Comparison of ENCODE assay signal across 9 mouse cellular contexts in the genomic region with DNA sequence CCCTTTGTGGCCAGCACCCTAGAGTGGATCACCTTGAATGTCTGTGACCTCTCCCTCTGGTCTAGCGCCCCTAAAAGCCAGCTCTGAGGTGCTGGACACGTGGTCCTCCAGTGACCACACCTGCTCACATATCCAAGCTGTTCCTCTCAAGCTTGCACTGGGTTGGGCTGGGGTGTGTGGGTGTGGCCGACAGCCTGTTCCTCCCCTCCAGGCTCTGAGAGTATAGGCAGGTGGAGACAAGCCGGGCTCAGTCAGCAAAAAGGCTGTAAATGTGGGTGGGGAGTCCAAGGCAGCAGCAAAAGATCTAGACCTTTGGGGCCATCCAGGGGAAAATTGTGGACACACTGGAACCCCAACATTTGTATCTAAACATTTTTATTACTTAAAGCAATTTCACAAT. TPM values are rescaled to one million over a fixed set of nuclear protein-coding genes. Genes with fewer than 3 reads are reported as not detected.
DNase-seq lines count a peak whose midpoint lies in the region; ATAC-seq and TF ChIP-seq lines count a peak whose summit lies in the region.
"Had no signal": no experiment of that assay in that cellular context is flagged by ENCODE, and none has a peak within 500 bp of the region (broad histone marks: within the 10 kb centered on the region; RNA-seq: fewer than 3 reads in every experiment).

No protein-coding gene starts in this region.

- 0 out of 2 replicates have a peak, but pooled peaks have one; percentile 14 for TF ChIP-seq CTCF in liver, embryonic 14.5 days (IDR thresholded peaks at IDR 0.05; ENCODE audit: low read depth)

- ATAC-seq in liver, embryonic 14.5 days (ENCODE audit: insufficient read depth), result peak; percentile 82

- no peaks in the 10 kb centered on the region for H3K36me3 ChIP-seq in embryonic facial prominence, embryonic 10.5 days (replicated peaks)
- H3K36me3 ChIP-seq in liver, embryonic 14.5 days (replicated peaks; ENCODE audit: control insufficient read depth, insufficient read depth, low read depth), result no peaks in the 10 kb centered on the region
- H3K36me3 ChIP-seq: hindbrain, embryonic 12.5 days had no signal

- H3K27me3 ChIP-seq in embryonic facial prominence, embryonic 10.5 days (replicated peaks; ENCODE audit: low read depth, poor library complexity, severe bottlenecking), result peaks cover 32% of the 10 kb centered on the region
- H3K27me3 ChIP-seq in liver, embryonic 14.5 days (ENCODE audit: control insufficient read depth, insufficient read depth, low read length), result no peaks in the 10 kb centered on the region

- 40% methylated on average over 4 of the region's 4 CpGs for WGBS in embryonic facial prominence, embryonic 10.5 days
- 17% methylated on average over 4 of the region's 4 CpGs for WGBS in liver, embryonic 14.5 days (ENCODE audit: insufficient replicate concordance)

- peak overlapping the region; percentile 80 for H3K9ac ChIP-seq in liver, embryonic 14.5 days (replicated peaks)
- H3K9ac ChIP-seq: hindbrain, embryonic 12.5 days had no signal

- no peak overlapping the region for H3K4me3 ChIP-seq in embryonic facial prominence, embryonic 10.5 days
- peak overlapping the region in 1 of 2 experiments; percentile 45; a peak in 2 of 4 replicates for H3K4me3 ChIP-seq in liver, embryonic 14.5 days (ENCODE audit: insufficient read depth in 1 of 2, low read depth in 2 of 2, low read length in 2 of 2)
- H3K4me3 ChIP-seq: hindbrain, embryonic 12.5 days had no signal

- H3K9me3 ChIP-seq in embryonic facial prominence, embryonic 10.5 days, result no peaks in the 10 kb centered on the region
- H3K9me3 ChIP-seq in liver, embryonic 14.5 days (ENCODE audit: control insufficient read depth, low read length), result no peaks in the 10 kb centered on the region
- H3K9me3 ChIP-seq: hindbrain, embryonic 12.5 days had no signal

- no peak overlapping the region for H3K27ac ChIP-seq in embryonic facial prominence, embryonic 10.5 days (replicated peaks)
- peak overlapping the region; percentile 100 for H3K27ac ChIP-seq in liver, embryonic 14.5 days

- H3K4me2 ChIP-seq in liver, embryonic 14.5 days (ENCODE audit: low read depth), result peak overlapping the region; percentile 74
- H3K4me2 ChIP-seq: hindbrain, embryonic 12.5 days had no signal

- H3K4me1 ChIP-seq in embryonic facial prominence, embryonic 10.5 days, result peaks cover 46% of the 10 kb centered on the region
- peaks cover 43 to 57% of the 10 kb centered on the region in 2 experiments for H3K4me1 ChIP-seq in liver, embryonic 14.5 days (replicated peaks; ENCODE audit: control insufficient read depth in 2 of 2, insufficient read depth in 2 of 2, low read length in 1 of 2)

- DNase-seq in kidney, postnatal 14 days, result peak; percentile 39
- no peak for DNase-seq in kidney, adult 9 months
- DNase-seq in embryonic facial prominence, embryonic 10.5 days (ENCODE audit: low spot score), result peak; percentile 34
- peak; percentile 76 to 89 (median 80) for DNase-seq in liver, embryonic 14.5 days (ENCODE audit: low read depth in 3 of 3, low spot score in 3 of 3)
- DNase-seq in thymus, postnatal 4 days, result peak; percentile 43
- no peak for DNase-seq in adrenal gland, postnatal 4 days (ENCODE audit: low spot score in 2 of 2)
- no peak for DNase-seq in right cerebral cortex, adult 2 months (ENCODE audit: low spot score in 2 of 2)
- DNase-seq in retina, postnatal 1 day, result no peak

- no peak for TF ChIP-seq EP300 in liver, embryonic 14.5 days (IDR thresholded peaks at IDR 0.05; ENCODE audit: low read depth)

RNA-seq across cellular contexts. Expression of gene Pak6, which starts 4.6 kb away (rescaled TPM):
- polyA plus RNA-seq in embryonic facial prominence, embryonic 10.5 days (2016; fragmentation: Nextera tagmentation; extraction: Ambion mirVana), result 0.45 and 0.72 TPM in 2 replicates
- polyA plus RNA-seq in liver, embryonic 14.5 days (2012; rRNA removed), result 0.48 and 0.60 TPM in 2 replicates
- polyA plus RNA-seq in liver, embryonic 14.5 days (2014; fragmentation: Nextera tagmentation; extraction: Ambion mirVana), result 0.17 and 0.68 TPM in 2 replicates
- total RNA-seq in adrenal gland, postnatal 4 days (2021), result 10 to 100 TPM; 13.8 to 16.3 TPM

RNA-seq across cellular contexts. Expression of gene Ankrd63, which starts 45.3 kb away (rescaled TPM):
- not detected in 2 replicates for polyA plus RNA-seq in embryonic facial prominence, embryonic 10.5 days (2016; fragmentation: Nextera tagmentation; extraction: Ambion mirVana)
- 0.03 and 0.07 TPM in 2 replicates for polyA plus RNA-seq in liver, embryonic 14.5 days (2012; rRNA removed)
- polyA plus RNA-seq in liver, embryonic 14.5 days (2014; fragmentation: Nextera tagmentation; extraction: Ambion mirVana), result 0.03 TPM in 1 of 2 replicates, not detected in the other
- total RNA-seq in adrenal gland, postnatal 4 days (2021), result under 1 TPM; 0.20 to 0.59 TPM
- polyA plus RNA-seq: hindbrain, embryonic 12.5 days had no signal

Comparison
In these comparisons a context has a peak if more than half of its experiments do, and no peak if none do; other contexts are left out.
1. DNase-seq: peak in kidney, postnatal 14 days (single experiment), embryonic facial prominence, embryonic 10.5 days (single experiment), liver, embryonic 14.5 days (3 of 3) and thymus, postnatal 4 days (single experiment); none in kidney, adult 9 months (single experiment), adrenal gland, postnatal 4 days (0 of 2), right cerebral cortex, adult 2 months (0 of 2) and retina, postnatal 1 day (single experiment).